Mouse (Mus musculus) brain, adult 2 months (tissue): Measurements from ENCODE around the gene Lmod3.

Experiments used
- DNase-seq: peaks from one replicate; pipeline ENCODE4 v3.0.0; 2011; ENCODE audit warnings: low read depth, low spot score

Lmod3 gene

GRCm38 (mm10) chr6:97252711-97253221 lies at the start of gene Lmod3:
Gene Lmod3 (minus strand): TSS chr6:97252759.
- DNase-seq, result peak; percentile 67

- no peak for DNase-seq
These were observed 49.7 kb upstream of the Lmod3 start for GRCm38 (mm10) chr6:97302303-97302702.

- no peak for DNase-seq
These were observed 48.1 kb upstream of the Lmod3 start for GRCm38 (mm10) chr6:97300659-97301058.

GRCm38 (mm10) chr6:97300180-97300579 lies 47.6 kb upstream of the Lmod3 start:
- no peak for DNase-seq

- no peak for DNase-seq
These were observed 44.6 kb upstream of the Lmod3 start for GRCm38 (mm10) chr6:97297151-97297550.

GRCm38 (mm10) chr6:97295866-97296527 lies 43.4 kb upstream of the Lmod3 start:
- no peak for DNase-seq

- DNase-seq, result no peak
These were observed 42.9 kb upstream of the Lmod3 start for GRCm38 (mm10) chr6:97295416-97295815.

GRCm38 (mm10) chr6:97293667-97294569 lies 41.4 kb upstream of the Lmod3 start:
- no peak for DNase-seq

GRCm38 (mm10) chr6:97292894-97293293 lies 40.3 kb upstream of the Lmod3 start:
- DNase-seq, result no peak

- DNase-seq, result no peak
These were observed 39.5 kb upstream of the Lmod3 start for GRCm38 (mm10) chr6:97292096-97292495.

- DNase-seq, result peak; percentile 40
These were observed 38.8 kb upstream of the Lmod3 start for GRCm38 (mm10) chr6:97291159-97291908.

- DNase-seq, result peak; percentile 42
These were observed 38.1 kb upstream of the Lmod3 start for GRCm38 (mm10) chr6:97290687-97291086.

- no peak for DNase-seq
These were observed 37.3 kb upstream of the Lmod3 start for GRCm38 (mm10) chr6:97289838-97290237.

- DNase-seq, result no peak
These were observed 36.8 kb upstream of the Lmod3 start for GRCm38 (mm10) chr6:97289316-97289820.

- no peak for DNase-seq
These were observed 35.7 kb upstream of the Lmod3 start for GRCm38 (mm10) chr6:97288047-97288855.

- DNase-seq, result no peak
These were observed 33.8 kb upstream of the Lmod3 start for GRCm38 (mm10) chr6:97286332-97286731.

- no peak for DNase-seq
These were observed 31.1 kb upstream of the Lmod3 start for GRCm38 (mm10) chr6:97283676-97284075.

- no peak for DNase-seq
These were observed 26.3 kb upstream of the Lmod3 start for GRCm38 (mm10) chr6:97278878-97279277.

GRCm38 (mm10) chr6:97278014-97278787 lies 25.6 kb upstream of the Lmod3 start:
- DNase-seq, result peak; percentile 83

- DNase-seq, result no peak
These were observed 24.4 kb upstream of the Lmod3 start for GRCm38 (mm10) chr6:97276890-97277497.
